Mouse (Mus musculus) small intestine, adult 2 months (tissue): ENCODE data around the gene Thbs4.

Experiments
- CTCF ChIP-seq: fragments of 200-500 bp; IDR thresholded peaks from 2 replicates; pipeline ENCODE4 v1.5.1; 2012; ENCODE audit warnings: low read depth, mild to moderate bottlenecking, control low read depth, inconsistent platforms, low read length, moderate library complexity, mixed read lengths; ENCODE audit not compliant: insufficient replicate concordance, insufficient read length; ENCODE audit errors: extremely low read depth
- POLR2A ChIP-seq: fragments of 200-500 bp; IDR thresholded peaks from 2 replicates; pipeline ENCODE4 v1.6.1; 2012; ENCODE audit warnings: low read depth, mild to moderate bottlenecking, control low read depth, inconsistent platforms, low read length, moderate library complexity

- TF ChIP-seq CTCF = peak; percentile 78; the same call in 1 of the 2 replicates
- TF ChIP-seq POLR2A = no peak
Observed at GRCm38 (mm10) chr13:92733252-92733651, 61.4 kb downstream of the Thbs4 start.
